26 mouse cellular contexts compared by ENCODE assay signal in the genomic region with DNA sequence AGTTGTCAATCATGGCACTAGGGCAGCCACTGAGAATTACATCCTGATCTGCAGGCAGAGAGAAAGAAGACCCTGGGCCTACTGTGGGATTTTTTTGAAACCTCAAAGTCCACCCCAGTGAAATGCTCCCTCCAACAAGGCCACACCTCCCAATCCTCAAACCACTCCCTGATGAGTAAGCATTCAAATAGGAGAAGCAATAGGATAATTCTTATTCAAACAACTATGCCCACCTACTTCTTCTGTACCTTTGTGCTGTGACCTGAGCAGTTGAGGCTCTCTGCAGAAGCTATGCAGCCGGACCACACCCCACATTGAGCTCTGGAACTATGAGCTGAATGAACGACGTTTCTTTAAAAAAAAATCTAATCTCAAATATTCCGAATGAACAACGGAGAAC.
"Had no signal": no experiment of that assay in that cellular context is flagged by ENCODE, and none has a peak within 500 bp of the region (broad histone marks: within the 10 kb centered on the region; RNA-seq: fewer than 3 reads in every experiment).

No protein-coding gene starts in this region.

- ATAC-seq: hindbrain, embryonic 16.5 days; inflammation-experienced regulatory T-cells, adult 6 months; intestine, embryonic 15.5 days; intestine, postnatal 0 days; liver, embryonic 12.5 days had no signal

- H3K27me3 ChIP-seq: heart, embryonic 12.5 days; hindbrain, embryonic 12.5 days; intestine, embryonic 15.5 days; limb, embryonic 13.5 days; liver, embryonic 12.5 days had no signal

- H3K4me3 ChIP-seq: gastrocnemius, adult 2 months; heart, embryonic 10.5 days; heart, embryonic 12.5 days; hindbrain, embryonic 10.5 days; hindbrain, embryonic 12.5 days; intestine, embryonic 15.5 days; limb, embryonic 13.5 days; limb, embryonic 15.5 days; liver, embryonic 12.5 days had no signal

- H3K4me1 ChIP-seq: heart, embryonic 12.5 days; hindbrain, embryonic 10.5 days; hindbrain, embryonic 12.5 days; intestine, embryonic 15.5 days; limb, embryonic 13.5 days; liver, embryonic 12.5 days had no signal

- H3K9me3 ChIP-seq: heart, embryonic 10.5 days; heart, embryonic 12.5 days; hindbrain, embryonic 10.5 days; hindbrain, embryonic 12.5 days; intestine, embryonic 15.5 days; limb, embryonic 13.5 days; limb, embryonic 15.5 days; liver, embryonic 12.5 days had no signal

- H3K27ac ChIP-seq: gastrocnemius, adult 2 months; heart, embryonic 10.5 days; hindbrain, embryonic 10.5 days; hindbrain, embryonic 12.5 days; hindbrain, embryonic 14.5 days; intestine, embryonic 15.5 days; limb, embryonic 13.5 days; limb, embryonic 15.5 days; liver, embryonic 12.5 days; liver, embryonic 14.5 days had no signal

- DNase-seq: gastrocnemius, adult 2 months; gastrocnemius, postnatal 10 days; gastrocnemius, postnatal 25 days; heart, adult 18-20 months; heart, postnatal 10 days; heart, postnatal 4 days; kidney, adult 18-20 months; kidney, adult 8-10 months; kidney, postnatal 10 days; kidney, postnatal 36 days; layer of hippocampus, adult 9-11 months; layer of hippocampus, postnatal 36 days; left cerebral cortex, postnatal 4 days had no signal

- H3K9ac ChIP-seq: heart, embryonic 12.5 days; hindbrain, embryonic 12.5 days; hindbrain, embryonic 14.5 days; intestine, embryonic 15.5 days; limb, embryonic 13.5 days; limb, embryonic 15.5 days; liver, embryonic 12.5 days; liver, embryonic 14.5 days had no signal

- H3K36me3 ChIP-seq: heart, embryonic 10.5 days; heart, embryonic 12.5 days; hindbrain, embryonic 10.5 days; hindbrain, embryonic 12.5 days; intestine, embryonic 15.5 days; limb, embryonic 13.5 days; limb, embryonic 15.5 days; liver, embryonic 12.5 days had no signal

- H3K4me2 ChIP-seq: heart, embryonic 12.5 days; hindbrain, embryonic 12.5 days; hindbrain, embryonic 14.5 days; intestine, embryonic 15.5 days; limb, embryonic 13.5 days; limb, embryonic 15.5 days; liver, embryonic 12.5 days had no signal
